Mouse (Mus musculus) CH12.LX (cell line): ENCODE results near the gene 6030408B16Rik. TPM values are rescaled to one million over a fixed set of nuclear protein-coding genes. Genes with fewer than 3 reads are reported as not detected.

Source experiments
- DNase-seq: peaks from one replicate; pipeline ENCODE4 v3.0.0-alpha.2; 2013; ENCODE audit errors: extremely low read depth
- H3K27ac ChIP-seq: 2 replicates; pipeline ENCODE4 v1.5.1; 2012; ENCODE audit warnings: low read depth, mild to moderate bottlenecking, control low read depth, moderate library complexity; ENCODE audit not compliant: insufficient read depth
- H3K27me3 ChIP-seq: replicated peaks from 2 replicates; pipeline ENCODE3; 2012; ENCODE audit warnings: inconsistent platforms
- H3K36me3 ChIP-seq, 2 experiments: replicated peaks in 1 of 2; 2 replicates each; pipeline versions ENCODE3 to v1.6.1; 2012; ENCODE audit warnings: inconsistent platforms in 1 of 2, low read length in 1 of 2, mild to moderate bottlenecking in 1 of 2, mixed read lengths in 1 of 2, moderate library complexity in 1 of 2; ENCODE audit not compliant: control insufficient read depth in 1 of 2, insufficient read depth in 1 of 2
- H3K4me1 ChIP-seq, 2 experiments: 2 replicates each; pipeline ENCODE4 v1.6.1; 2012; ENCODE audit warnings: inconsistent platforms in 1 of 2, moderate library complexity in 1 of 2; ENCODE audit not compliant: insufficient read depth in 2 of 2, control insufficient read depth in 1 of 2
- H3K4me2 ChIP-seq: 2 replicates; pipeline ENCODE4 v1.6.1; 2012; ENCODE audit warnings: low read depth, mild to moderate bottlenecking, control low read depth; ENCODE audit not compliant: poor library complexity, insufficient read depth, severe bottlenecking
- H3K4me3 ChIP-seq, 3 experiments: fragments of 150-350 bp in 1 of 3; sonication (generic) in 1 of 3; replicated peaks in 1 of 3; 2 replicates each; pipeline versions ENCODE3 to v1.5.1; 2011 to 2012; ENCODE audit warnings: low read depth in 2 of 3, low read length in 2 of 3, mild to moderate bottlenecking in 2 of 3, moderate library complexity in 2 of 3, control low read depth in 1 of 3, improper control_type of control experiment in 1 of 3, inconsistent platforms in 1 of 3, mixed read lengths in 1 of 3; ENCODE audit not compliant: poor library complexity in 1 of 3
- H3K79me2 ChIP-seq: replicated peaks from 2 replicates; pipeline ENCODE4 v1.6.1; 2012; ENCODE audit warnings: mild to moderate bottlenecking, moderate library complexity; ENCODE audit not compliant: control insufficient read depth, poor library complexity, insufficient read depth, severe bottlenecking; ENCODE audit errors: extremely low read depth
- H3K9ac ChIP-seq: 2 replicates; pipeline ENCODE4 v1.6.1; 2012; ENCODE audit warnings: low read depth, mild to moderate bottlenecking, control low read depth, moderate library complexity; ENCODE audit not compliant: insufficient read depth
- H3K9me3 ChIP-seq: replicated peaks from 2 replicates; pipeline ENCODE3; 2012; ENCODE audit warnings: low read length, inconsistent platforms, mixed read lengths
- BHLHE40 ChIP-seq: IDR thresholded peaks from 2 replicates; pipeline ENCODE4 v1.6.1; 2011; ENCODE audit warnings: mild to moderate bottlenecking, low read depth, low read length, improper control_type of control experiment
- CHD1 ChIP-seq: IDR thresholded peaks from 2 replicates; pipeline ENCODE4 v1.6.1; 2012; ENCODE audit warnings: low read depth, low read length, improper control_type of control experiment, inconsistent platforms
- CTCF ChIP-seq, 2 experiments: IDR thresholded peaks in 1 of 2; conservative IDR thresholded peaks in 1 of 2; 2 replicates each; pipeline ENCODE4 v1.5.1; 2011 to 2012; ENCODE audit warnings: low read depth in 2 of 2, low read length in 2 of 2, improper control_type of control experiment in 1 of 2, inconsistent platforms in 1 of 2, mild to moderate bottlenecking in 1 of 2, moderate library complexity in 1 of 2
- E2F4 ChIP-seq: IDR thresholded peaks from 2 replicates; pipeline ENCODE4 v1.6.1; 2011; ENCODE audit warnings: low read depth, low read length, improper control_type of control experiment; ENCODE audit not compliant: insufficient replicate concordance
- EP300 ChIP-seq: IDR thresholded peaks from 2 replicates; pipeline ENCODE4 v1.6.1; 2011; ENCODE audit warnings: low read length, improper control_type of control experiment
- GABPA ChIP-seq: IDR thresholded peaks from 2 replicates; pipeline ENCODE4 v1.6.1; 2012; ENCODE audit warnings: low read depth, low read length, improper control_type of control experiment, inconsistent platforms; ENCODE audit not compliant: insufficient replicate concordance
- HCFC1 ChIP-seq: IDR thresholded peaks from 2 replicates; pipeline ENCODE4 v1.6.1; 2012; ENCODE audit warnings: low read depth, mild to moderate bottlenecking, inconsistent platforms, low read length, improper control_type of control experiment
- KAT2A ChIP-seq: IDR thresholded peaks from 2 replicates; pipeline ENCODE4 v1.6.1; 2012; ENCODE audit warnings: low read length, improper control_type of control experiment, inconsistent platforms; ENCODE audit not compliant: insufficient replicate concordance
- MAFK ChIP-seq: IDR thresholded peaks from 2 replicates; pipeline ENCODE4 v1.6.1; 2011; ENCODE audit warnings: low read length, improper control_type of control experiment; ENCODE audit not compliant: insufficient replicate concordance
- MAX ChIP-seq: IDR thresholded peaks from 2 replicates; pipeline ENCODE4 v1.6.1; 2011; ENCODE audit warnings: low read length, improper control_type of control experiment
- MAZ ChIP-seq: IDR thresholded peaks from 2 replicates; pipeline ENCODE4 v1.6.1; 2012; ENCODE audit warnings: low read depth, mild to moderate bottlenecking, inconsistent platforms, low read length, improper control_type of control experiment, moderate library complexity
- MEF2A ChIP-seq: IDR thresholded peaks from 2 replicates; pipeline ENCODE4 v1.6.1; 2014; ENCODE audit warnings: low read depth, mild to moderate bottlenecking, inconsistent platforms, low read length, improper control_type of control experiment, borderline replicate concordance
- NELFE ChIP-seq: IDR thresholded peaks from 2 replicates; pipeline ENCODE4 v1.6.1; 2011; ENCODE audit warnings: low read depth, low read length, improper control_type of control experiment
- NRF1 ChIP-seq: IDR thresholded peaks from 2 replicates; pipeline ENCODE4 v1.6.1; 2014; ENCODE audit warnings: low read depth, mild to moderate bottlenecking, inconsistent platforms, low read length, improper control_type of control experiment, moderate library complexity
- PAX5 ChIP-seq: IDR thresholded peaks from 2 replicates; pipeline ENCODE4 v1.6.1; 2012; ENCODE audit warnings: low read length, inconsistent platforms, mixed read lengths
- POLR2AphosphoS2 ChIP-seq: IDR thresholded peaks from 2 replicates; pipeline ENCODE4 v1.6.1; 2011; ENCODE audit warnings: low read depth, low read length, improper control_type of control experiment
- RAD21 ChIP-seq: IDR thresholded peaks from 2 replicates; pipeline ENCODE4 v1.6.1; 2011; ENCODE audit warnings: low read depth, mild to moderate bottlenecking, low read length, improper control_type of control experiment, moderate library complexity
- RCOR1 ChIP-seq: conservative IDR thresholded peaks from 2 replicates; pipeline ENCODE4 v1.6.1; 2012; ENCODE audit warnings: low read depth, mild to moderate bottlenecking, inconsistent platforms, low read length, improper control_type of control experiment
- SIN3A ChIP-seq: IDR thresholded peaks from 2 replicates; pipeline ENCODE4 v1.6.1; 2012; ENCODE audit warnings: low read length, improper control_type of control experiment, inconsistent platforms
- SMC3 ChIP-seq: IDR thresholded peaks from 2 replicates; pipeline ENCODE4 v1.6.1; 2011; ENCODE audit warnings: low read depth, low read length, improper control_type of control experiment
- TBP ChIP-seq: conservative IDR thresholded peaks from 2 replicates; pipeline ENCODE4 v1.6.1; 2011; ENCODE audit warnings: low read depth, low read length, improper control_type of control experiment
- TCF12 ChIP-seq: IDR thresholded peaks from 2 replicates; pipeline ENCODE4 v1.6.1; 2014; ENCODE audit warnings: low read depth, mild to moderate bottlenecking, inconsistent platforms, low read length, improper control_type of control experiment
- UBTF ChIP-seq: IDR thresholded peaks from 2 replicates; pipeline ENCODE4 v1.6.1; 2012; ENCODE audit warnings: low read depth, mild to moderate bottlenecking, inconsistent platforms, low read length, improper control_type of control experiment, moderate library complexity
- USF1 ChIP-seq: IDR thresholded peaks from 2 replicates; pipeline ENCODE4 v1.6.1; 2014; ENCODE audit warnings: low read depth, mild to moderate bottlenecking, inconsistent platforms, low read length, improper control_type of control experiment
- dilution Hi-C: fragments of 300-500 bp; cut with MboI; formaldehyde crosslinking; loops from 2 replicates; pipeline ENCODE4 v1.14.3; 2020; ENCODE audit warnings: low sequenced_read_pairs; ENCODE audit not compliant: extremely low pct_unique_long_range_greater_than_20kb, extremely low pct_ligation_motif_present
- in situ Hi-C: fragments of 300-500 bp; cut with MboI; formaldehyde crosslinking; loops from 3 replicates; pipeline ENCODE4 v1.14.3; 2019; ENCODE audit warnings: low sequenced_read_pairs, low pct_ligation_motif_present, low pct_unique_long_range_greater_than_20kb, mixed read lengths
- polyA plus RNA-seq: library from polyadenylated mRNA; unstranded; fragments of >175 nt; gene quantifications from 2 replicates; pipeline ENCODE4 v1.2.1, GENCODE M21; 2012; ENCODE audit warnings: low read depth; ENCODE audit not compliant: insufficient read length
- total RNA-seq, 2 experiments: library from RNA; depleted of rRNA; stranded (reverse); fragments of 300-350 nt in 1 of 2; fragments of >200 nt in 1 of 2; gene quantifications; 2 replicates each; pipeline ENCODE4 v1.2.3; 2012 to 2014

The 6030408B16Rik gene
- total and polyA plus RNA-seq, 3 experiments = 0.13 to 0.17 TPM; not detected in 1

GRCm38 (mm10) chr15:101283911-101284750 lies 8.9 kb upstream of the 6030408B16Rik start, which contains the start of gene Atg101 (continued):
- peak; percentile 100 for TF ChIP-seq CHD1
- no peak for TF ChIP-seq RCOR1
- 0 out of 2 replicates have a peak, but pooled peaks have one; percentile 49 for TF ChIP-seq UBTF
- no peak for TF ChIP-seq E2F4
- no peak for TF ChIP-seq MAFK
- no peak for TF ChIP-seq USF1
- peak; percentile 50; the same call in 1 of the 2 replicates for TF ChIP-seq MEF2A
- peak; percentile 67; the same call in 1 of the 2 replicates for TF ChIP-seq TCF12
- peak; percentile 37 for TF ChIP-seq SMC3
- TF ChIP-seq MAZ = 0 out of 2 replicates have a peak, but pooled peaks have one; percentile 75
- TF ChIP-seq MAX = peak; percentile 0; the same call in 1 of the 2 replicates
- no peak for TF ChIP-seq PAX5
- TF ChIP-seq HCFC1 = peak; percentile 92
- 0 out of 2 replicates have a peak, but pooled peaks have one; percentile 64 for TF ChIP-seq TBP
- peak; percentile 74; the same call in 1 of the 2 replicates for TF ChIP-seq NELFE
- no peak for TF ChIP-seq EP300
- TF ChIP-seq SIN3A = peak; percentile 95
- no peak for TF ChIP-seq NRF1

- H3K27me3 ChIP-seq = peaks cover 9% of the 10 kb centered on the region
- H3K27ac ChIP-seq = no peak overlapping the region
- H3K9ac ChIP-seq = no peak overlapping the region
- H3K4me3 ChIP-seq = no peak overlapping the region
- peak; percentile 47 for DNase-seq
- H3K4me2 ChIP-seq = no peak overlapping the region
- H3K4me1 ChIP-seq = peaks cover 5 to 26% of the 10 kb centered on the region in 2 experiments; a peak in 3 of 4 replicates
- dilution Hi-C loops (no loop called here), in situ Hi-C loops (no loop called here)
- no peaks in the 10 kb centered on the region for H3K9me3 ChIP-seq
- TF ChIP-seq GABPA (no peak), BHLHE40 (no peak), SMC3 (peak; percentile 57), KAT2A (no peak), POLR2AphosphoS2 (no peak), MAFK (no peak), CTCF (conservative IDR thresholded peaks at IDR 0.05 in 1 of 2, IDR thresholded peaks at IDR 0.05 in 1 of 2; ENCODE audit: low read depth in 2 of 2, low read length in 2 of 2) (peak; percentile 29 to 66; a peak in 2 of 4 replicates), RAD21 (peak; percentile 27; the same call in 1 of the 2 replicates)
- peaks cover 14% of the 10 kb centered on the region for H3K79me2 ChIP-seq
- H3K36me3 ChIP-seq = peaks cover 43 to 57% of the 10 kb centered on the region in 2 experiments
These were observed 6.8 kb upstream of the 6030408B16Rik start for GRCm38 (mm10) chr15:101286129-101286770.
